Mouse (Mus musculus): ENCODE results near the gene Olfr235.
"Not testable (repeated sequence)": the region's sequence is repeated elsewhere in the genome, so short reads cannot be mapped to it uniquely, and the experiment has no call there.

- TF ChIP-seq CTCF, EP300 (IDR thresholded peaks at IDR 0.05; ENCODE audit: low read depth): not testable (repeated sequence)
These were observed 38.2 kb downstream of the Olfr235 start, which contains the start of gene Olfr1436 for GRCm38 (mm10) chr19:12299030-12299429.
